Mouse (Mus musculus) left cerebral cortex, adult 9 months (tissue): ENCODE measurements around the gene Serpinb9.
"Not testable (repeated sequence)": the region's sequence is repeated elsewhere in the genome, so short reads cannot be mapped to it uniquely, and the experiment has no call there.

ENCODE experiments used
- DNase-seq, 2 experiments: peaks; one replicate each; pipeline ENCODE4 v3.0.0; 2022; ENCODE audit warnings: low spot score in 2 of 2

Serpinb9 gene

GRCm38 (mm10) chr13:33002950-33003349, at the start of gene Serpinb9:
Gene Serpinb9, plus strand, starts transcription at chr13:33003250.
- DNase-seq: no peak

- no peak for DNase-seq
Observed at GRCm38 (mm10) chr13:32956537-32956936, 46.5 kb upstream of the Serpinb9 start.

GRCm38 (mm10) chr13:32957917-32958316, 45.1 kb upstream of the Serpinb9 start:
- no peak for DNase-seq

DNA sequence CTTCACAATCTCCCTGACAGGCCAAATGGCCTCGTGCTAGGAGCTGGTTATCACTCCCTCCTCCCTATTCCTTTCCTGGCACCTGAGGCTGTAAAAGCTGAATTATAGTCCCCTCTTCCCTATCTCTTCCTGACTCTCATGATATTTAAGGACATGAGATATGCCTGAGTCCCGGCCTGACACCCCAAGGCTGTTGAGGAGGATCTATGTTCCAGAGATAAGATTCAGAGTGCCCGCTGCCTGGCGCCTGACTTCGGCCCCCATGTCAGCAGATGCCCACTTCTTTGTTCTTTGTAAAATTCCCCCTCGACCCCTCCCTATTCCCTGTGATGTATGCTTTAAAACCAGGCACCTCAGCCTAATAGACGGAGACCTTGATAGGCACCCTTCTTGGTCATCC, 44.5 kb upstream of the Serpinb9 start:
- not testable (repeated sequence) for DNase-seq

DNA sequence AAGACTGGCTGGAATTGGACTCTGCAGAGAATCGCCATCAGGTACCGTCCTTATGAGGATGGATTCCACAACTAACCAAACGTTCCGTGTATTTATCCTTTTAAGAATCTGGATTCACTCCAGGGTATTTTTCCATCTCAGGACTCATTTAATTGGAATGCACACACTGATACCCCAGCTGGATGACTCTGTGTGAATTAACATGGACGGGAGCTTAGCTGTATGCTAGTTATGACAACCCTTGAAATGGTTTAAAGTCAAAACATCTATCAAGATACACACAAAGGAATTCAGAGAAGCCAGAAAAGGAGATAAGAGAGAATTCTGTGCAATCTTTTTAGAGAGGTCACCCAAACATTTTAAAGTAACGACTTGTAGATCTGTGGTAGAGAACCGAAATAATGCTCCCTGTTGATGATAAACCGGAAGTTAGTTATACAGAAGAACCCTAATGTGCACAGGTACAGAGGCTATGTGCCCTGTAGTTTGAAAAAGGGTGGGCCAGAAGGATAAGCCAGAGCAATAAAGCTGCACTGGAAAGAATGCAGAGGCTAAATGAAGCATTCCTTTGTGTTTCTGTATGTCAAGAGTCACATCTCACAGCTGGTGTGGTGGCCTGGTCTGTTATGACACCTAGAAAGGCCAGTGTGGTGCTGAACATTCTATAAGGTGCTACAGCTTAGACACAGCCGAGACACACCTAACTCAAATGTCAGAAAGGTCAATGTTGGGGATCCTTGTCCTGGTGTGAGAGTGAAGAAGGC, 38.9 kb upstream of the Serpinb9 start:
- no peak for DNase-seq

GRCm38 (mm10) chr13:32964989-32965811, 37.9 kb upstream of the Serpinb9 start, which contains the start of gene Serpinb6b:
Gene Serpinb6b, plus strand, starts transcription at chr13:32965209.
- no peak for DNase-seq

GRCm38 (mm10) chr13:32966116-32966515, 36.9 kb upstream of the Serpinb9 start:
- DNase-seq: no peak

GRCm38 (mm10) chr13:32967233-32967632, 35.8 kb upstream of the Serpinb9 start:
- no peak for DNase-seq

- DNase-seq: no peak
Observed at GRCm38 (mm10) chr13:32968353-32968984, 34.6 kb upstream of the Serpinb9 start.

DNA sequence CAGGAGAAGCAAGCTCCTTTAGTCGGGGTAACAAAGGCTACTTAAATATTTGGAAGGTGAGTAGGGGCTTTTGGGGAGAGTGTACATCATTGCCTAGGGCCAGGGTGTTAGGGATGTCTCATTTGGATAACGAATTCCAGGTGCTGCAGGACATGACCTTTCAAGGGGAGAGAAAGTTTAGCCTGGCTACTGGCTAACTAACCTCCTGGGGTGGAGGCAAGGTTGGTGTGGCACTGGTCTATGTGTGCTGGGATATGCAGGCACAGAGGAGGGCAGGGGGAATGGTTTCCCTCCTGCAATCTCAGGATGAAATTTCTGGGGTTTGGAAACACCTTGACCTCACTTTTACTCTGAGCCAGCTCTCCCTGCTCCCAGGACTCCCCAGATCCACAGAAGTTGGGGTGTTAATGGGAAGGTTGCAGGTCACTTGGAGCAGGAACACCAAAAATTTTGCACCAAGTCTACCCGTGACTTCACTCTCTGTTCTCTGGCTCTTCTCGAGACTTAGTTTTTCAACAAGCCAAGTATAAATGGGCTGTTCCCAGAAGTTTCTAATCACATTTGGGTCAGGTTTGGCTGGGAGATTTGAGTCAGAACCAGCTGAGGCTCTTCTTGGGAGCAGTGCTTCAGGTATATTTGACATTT, 33.9 kb upstream of the Serpinb9 start:
- no peak for DNase-seq

GRCm38 (mm10) chr13:32969641-32970040, 33.4 kb upstream of the Serpinb9 start:
- no peak for DNase-seq

GRCm38 (mm10) chr13:32970776-32971175, 32.3 kb upstream of the Serpinb9 start:
- no peak for DNase-seq

DNA sequence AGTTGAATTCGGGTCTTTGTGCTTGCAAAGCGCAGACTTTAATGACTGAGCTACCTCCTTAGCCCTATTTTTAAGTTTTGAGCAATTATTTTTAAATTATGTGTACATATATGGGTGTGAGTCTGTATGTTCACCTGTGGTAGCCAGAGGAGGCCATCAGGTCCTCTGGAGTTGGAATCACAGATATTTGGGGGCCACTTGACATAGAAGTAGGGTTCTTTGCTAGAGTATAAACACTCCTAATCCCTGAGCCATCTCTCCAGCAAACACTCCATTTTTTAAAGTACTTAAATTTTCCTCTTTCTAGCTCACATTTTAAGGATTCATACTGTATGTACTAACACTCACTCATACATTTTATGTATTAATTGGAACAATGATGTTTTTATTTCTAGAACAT, 28.8 kb upstream of the Serpinb9 start:
- no peak for DNase-seq

- DNase-seq: no peak
Observed at GRCm38 (mm10) chr13:32974889-32975460, 28.1 kb upstream of the Serpinb9 start.

DNA sequence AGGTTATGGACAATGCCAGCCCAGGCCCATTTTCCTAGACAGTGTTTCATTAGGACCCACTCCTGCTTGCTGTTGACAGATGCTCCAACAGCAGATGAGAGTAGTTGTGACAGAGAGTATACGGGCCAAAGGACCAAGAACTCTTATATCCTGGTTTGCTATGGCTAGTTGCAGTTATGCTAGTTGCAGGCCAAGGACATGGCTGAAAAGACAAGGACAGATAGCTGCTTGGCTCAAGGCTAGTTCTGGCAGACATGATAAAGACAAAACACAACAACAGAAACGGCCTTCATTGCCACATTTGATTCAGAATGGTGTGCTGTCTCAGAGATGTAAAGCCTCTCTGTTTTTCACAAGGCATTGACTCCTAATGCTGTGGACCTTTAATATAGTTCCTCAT, 27.3 kb upstream of the Serpinb9 start:
- DNase-seq: no peak

GRCm38 (mm10) chr13:32982556-32983042, 20.5 kb upstream of the Serpinb9 start:
- DNase-seq: no peak

DNA sequence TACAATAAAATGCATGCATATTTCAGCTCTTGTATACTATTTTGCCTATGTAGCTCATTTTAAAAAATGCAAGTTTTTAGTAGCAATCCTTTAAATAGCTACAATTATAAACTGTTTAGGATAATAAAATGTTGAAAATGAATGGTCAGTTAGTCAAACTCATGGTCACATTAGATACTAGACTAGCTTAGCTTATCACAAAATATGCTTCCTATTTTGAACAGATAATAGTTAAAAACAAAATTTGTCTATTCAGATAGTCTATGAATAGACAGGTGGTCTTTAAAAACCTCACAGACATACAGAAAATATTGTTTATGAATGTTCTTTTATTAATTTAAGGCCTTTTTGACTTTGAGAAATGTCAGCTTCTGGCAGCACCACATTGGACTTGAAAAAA, 16.8 kb upstream of the Serpinb9 start:
- no peak for DNase-seq

DNA sequence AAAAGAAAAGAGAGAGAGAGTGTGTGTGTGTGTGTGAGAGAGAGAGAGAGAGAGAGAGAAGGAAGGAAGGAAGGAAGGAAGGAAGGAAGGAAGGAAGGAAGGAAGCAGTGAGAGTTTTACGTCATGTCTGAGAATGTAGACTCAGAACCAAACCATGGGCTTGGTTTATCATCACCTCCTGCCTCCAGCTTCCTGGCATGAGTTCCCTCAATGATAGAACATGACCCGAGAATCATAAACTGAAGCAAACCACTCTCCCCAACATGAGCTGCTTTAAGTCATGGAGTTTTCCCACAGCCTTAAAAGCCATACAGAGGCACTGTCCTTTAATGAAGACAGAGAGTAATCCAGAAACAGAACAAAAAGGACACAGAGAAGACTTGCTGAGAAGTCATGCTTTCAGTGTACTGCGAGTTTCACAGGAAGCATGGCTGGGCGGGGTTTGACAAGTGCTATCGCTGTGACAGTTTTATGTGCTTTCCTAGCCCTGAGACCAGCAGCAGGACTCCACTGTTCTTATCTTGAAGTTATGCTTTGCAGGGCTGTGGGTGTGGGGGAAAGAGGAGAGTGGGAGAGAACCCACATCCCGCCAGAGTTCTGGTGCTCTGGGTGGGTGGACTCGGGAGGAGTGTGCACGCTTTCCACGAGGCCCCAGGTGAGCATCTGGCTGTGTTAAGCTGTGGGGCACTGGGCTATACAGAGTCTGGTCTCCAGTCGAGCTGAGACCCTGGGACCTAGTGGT, 9.7 kb upstream of the Serpinb9 start:
- DNase-seq: no peak

DNA sequence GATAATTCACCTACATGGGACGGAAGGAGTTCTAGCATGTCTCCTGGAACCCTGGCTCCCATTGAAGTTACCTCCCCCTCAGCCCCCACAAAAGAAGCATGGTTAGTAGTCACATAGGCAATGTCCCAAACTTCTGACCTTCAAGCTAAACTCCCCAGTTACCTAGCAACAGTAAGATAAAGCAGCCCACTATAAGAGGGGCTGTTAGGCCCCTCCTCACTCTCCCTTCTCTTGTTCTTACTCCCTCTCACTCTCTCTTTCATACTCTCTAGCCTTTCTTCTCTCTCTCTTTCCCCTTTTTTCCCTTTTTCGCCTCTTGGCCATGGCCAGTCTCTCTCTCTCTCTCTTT, 9.2 kb upstream of the Serpinb9 start:
- DNase-seq: no peak

DNA sequence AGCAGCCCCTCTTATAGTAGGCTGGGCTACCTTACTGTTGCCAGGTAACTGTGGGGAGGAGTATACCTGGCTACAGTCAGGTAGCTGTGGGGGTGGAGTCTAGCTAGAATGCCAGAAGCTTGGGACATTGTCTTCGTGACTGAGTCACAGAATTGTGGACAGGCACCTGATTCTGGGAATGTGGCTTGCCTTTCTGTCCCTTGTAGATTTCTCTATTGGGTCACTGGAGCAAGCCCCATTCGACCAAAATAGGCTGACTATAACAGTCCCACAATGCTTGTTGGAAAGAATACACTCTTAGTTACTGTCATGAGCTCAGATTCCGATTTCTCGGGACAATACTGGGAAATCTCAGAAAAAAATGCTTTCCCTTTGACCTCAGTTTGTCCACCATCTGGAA, 8.0 kb upstream of the Serpinb9 start:
- DNase-seq: no peak

DNA sequence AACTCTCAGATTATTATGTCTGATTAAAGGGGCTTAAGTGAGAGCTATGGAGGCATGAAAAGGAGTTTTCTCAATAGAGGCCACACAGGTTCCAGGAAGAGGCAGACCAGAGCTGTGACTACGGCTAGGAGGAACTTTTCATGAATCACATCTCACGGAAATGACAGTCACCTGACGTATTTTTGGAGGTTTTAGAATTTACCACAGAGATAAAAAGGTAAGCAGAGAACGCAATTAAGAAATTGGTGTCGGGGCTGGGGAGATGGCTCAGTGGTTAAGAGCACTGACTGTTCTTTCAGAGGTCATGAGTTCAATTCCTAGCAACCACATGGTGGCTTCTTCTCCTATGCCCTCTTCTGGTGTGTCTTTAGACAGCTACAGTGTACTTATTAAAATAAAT, 1.7 kb upstream of the Serpinb9 start:
- DNase-seq: no peak
